Mouse (Mus musculus) limb, embryonic 13.5 days (tissue): ENCODE results near the gene Eif3m. TPM values are rescaled to one million over a fixed set of nuclear protein-coding genes. Genes with fewer than 3 reads are reported as not detected.

Experiments used
- ATAC-seq: fragments of 200-750 bp; cut with Nextera tagmentation; 2 replicates; pipeline ENCODE4 v1.8.0; 2017; ENCODE audit warnings: low read depth, moderate number of reproducible peaks, moderate TSS enrichment; ENCODE audit not compliant: low FRiP score
- H3K27ac ChIP-seq: fragments of 300-500 bp; sonication (generic); 2 replicates; pipeline ENCODE4 v1.5.1; 2015; ENCODE audit warnings: inconsistent platforms, mild to moderate bottlenecking, moderate library complexity
- H3K27me3 ChIP-seq: fragments of 300-500 bp; sonication (generic); 2 replicates; pipeline ENCODE4 v1.6.1; 2015; ENCODE audit warnings: mild to moderate bottlenecking, inconsistent platforms
- H3K36me3 ChIP-seq: fragments of 300-500 bp; sonication (generic); 2 replicates; pipeline ENCODE4 v1.6.1; 2015; ENCODE audit warnings: inconsistent platforms, mild to moderate bottlenecking, moderate library complexity
- H3K4me1 ChIP-seq: fragments of 300-500 bp; sonication (generic); 2 replicates; pipeline ENCODE4 v1.6.1; 2015; ENCODE audit warnings: inconsistent platforms
- H3K4me2 ChIP-seq: fragments of 300-500 bp; sonication (generic); replicated peaks from 2 replicates; pipeline ENCODE4 v1.6.1; 2015; ENCODE audit warnings: inconsistent platforms, mild to moderate bottlenecking, moderate library complexity
- H3K4me3 ChIP-seq: fragments of 300-500 bp; sonication (generic); 2 replicates; pipeline ENCODE4 v1.5.1; 2015; ENCODE audit warnings: moderate library complexity, mild to moderate bottlenecking, inconsistent platforms
- H3K9ac ChIP-seq: fragments of 300-500 bp; sonication (generic); 2 replicates; pipeline ENCODE4 v1.6.1; 2015; ENCODE audit warnings: mild to moderate bottlenecking, inconsistent platforms
- H3K9me3 ChIP-seq: fragments of 300-500 bp; sonication (generic); 2 replicates; pipeline ENCODE4 v1.6.1; 2016; ENCODE audit warnings: inconsistent platforms
- WGBS: fragments of 180-500 bp; shearing (Covaris S2); methylation state at CpG from one replicate; pipeline ENCODE4 v1.1.7; 2015; 5-methylcytosine and 5-hydroxymethylcytosine counted together
- polyA plus RNA-seq: library from polyadenylated mRNA; unstranded; fragments of >200 nt; fragmentation: Nextera tagmentation; extraction: Ambion mirVana; gene quantifications from 2 replicates; pipeline ENCODE4 v1.2.1, GENCODE M21; 2015

The Eif3m gene
- polyA plus RNA-seq, 1 experiment from 2014 or later: 279 TPM

DNA sequence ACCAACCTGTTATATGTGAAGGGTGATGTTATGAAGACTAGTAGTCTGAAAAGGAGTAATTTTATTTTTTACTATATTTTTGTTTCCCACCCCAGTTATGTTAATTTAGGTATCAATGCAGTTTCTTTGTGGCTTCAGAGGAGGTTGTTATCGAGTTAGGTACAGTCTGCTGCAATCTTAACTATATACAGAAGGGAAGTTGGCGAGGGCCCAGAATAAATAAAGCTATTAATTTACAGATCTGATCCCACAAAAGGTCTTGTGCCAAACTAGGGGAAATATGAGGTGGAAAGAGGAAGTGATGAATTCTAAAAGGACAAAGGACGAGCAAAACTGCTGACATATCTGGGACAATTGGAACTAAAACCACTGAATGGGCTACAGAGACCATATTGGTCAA, 20.7 kb downstream of the Eif3m start:
- H3K36me3 ChIP-seq: peaks cover 15% of the 10 kb centered on the region
- no peak overlapping the region for H3K27ac ChIP-seq
- H3K9me3 ChIP-seq: no peaks in the 10 kb centered on the region
- H3K9ac ChIP-seq: no peak overlapping the region
- no peak overlapping the region for H3K4me3 ChIP-seq
- no peak overlapping the region for H3K4me2 ChIP-seq
- 77% methylated on average over 3 of the region's 3 CpGs for WGBS
- H3K4me1 ChIP-seq: no peaks in the 10 kb centered on the region
- ATAC-seq: no peak
- H3K27me3 ChIP-seq: no peaks in the 10 kb centered on the region

DNA sequence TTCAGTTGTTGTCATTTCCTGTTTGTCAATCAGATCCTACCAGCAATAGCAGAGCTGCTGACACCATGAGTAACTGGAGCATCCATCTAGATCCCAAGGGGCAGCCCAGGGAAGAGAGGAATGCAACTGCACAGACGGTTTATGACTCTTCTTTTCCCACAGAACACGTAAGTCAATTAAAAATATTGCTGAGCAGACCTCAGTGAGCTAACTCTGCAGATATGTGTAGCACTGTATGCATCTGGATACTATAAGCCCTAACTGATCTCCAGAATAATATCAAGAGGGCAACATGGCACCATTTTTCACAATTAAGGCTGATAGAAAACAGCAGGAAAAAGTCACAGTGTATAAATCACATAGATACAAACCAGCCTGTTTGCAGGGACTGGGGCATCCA, 22.4 kb downstream of the Eif3m start:
- Histone ChIP-seq H3K36me3 (peaks cover 15% of the 10 kb centered on the region), H3K4me1 (no peaks in the 10 kb centered on the region), H3K27ac (no peak overlapping the region), H3K4me3 (no peak overlapping the region), H3K4me2 (no peak overlapping the region), H3K27me3 (no peaks in the 10 kb centered on the region), H3K9ac (no peak overlapping the region), H3K9me3 (no peaks in the 10 kb centered on the region)
- ATAC-seq: no peak
- WGBS: 39% methylated on average over 2 of the region's 2 CpGs

GRCm38 (mm10) chr2:104988974-104989373, 27.9 kb downstream of the Eif3m start:
- no peak overlapping the region for H3K9ac ChIP-seq
- no peak overlapping the region for H3K27ac ChIP-seq
- no peaks in the 10 kb centered on the region for H3K9me3 ChIP-seq
- 76% methylated on average over 1 of the region's 1 CpGs for WGBS
- no peak overlapping the region for H3K4me3 ChIP-seq
- H3K4me2 ChIP-seq: no peak overlapping the region
- H3K27me3 ChIP-seq: no peaks in the 10 kb centered on the region
- no peak for ATAC-seq
- no peaks in the 10 kb centered on the region for H3K36me3 ChIP-seq
- H3K4me1 ChIP-seq: no peaks in the 10 kb centered on the region

DNA sequence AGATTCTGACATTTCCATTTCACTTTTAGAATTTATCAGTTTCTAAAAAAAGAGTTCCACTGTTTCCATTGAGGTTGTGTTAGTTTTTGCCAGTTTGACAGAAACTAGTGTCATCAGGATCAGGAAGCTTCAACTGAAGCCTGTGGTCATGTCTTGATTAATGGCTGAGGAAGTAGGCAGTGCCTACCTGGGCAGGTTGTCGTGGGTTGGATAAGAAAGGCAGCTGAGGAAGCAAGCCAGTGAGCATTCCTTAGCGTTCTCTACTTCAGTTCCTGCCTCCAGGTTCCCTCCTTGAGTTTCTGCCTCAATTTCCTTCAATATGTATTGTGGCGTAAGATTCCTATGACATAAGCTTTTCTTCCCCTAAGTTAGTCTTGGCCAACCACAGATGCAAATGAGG, 31.1 kb downstream of the Eif3m start:
- H3K9me3 ChIP-seq: no peaks in the 10 kb centered on the region
- 61% methylated on average over 3 of the region's 3 CpGs for WGBS

GRCm38 (mm10) chr2:104981712-104982111, 35.2 kb downstream of the Eif3m start:
- Histone ChIP-seq H3K4me2 (no peak overlapping the region), H3K36me3 (no peaks in the 10 kb centered on the region), H3K4me3 (no peak overlapping the region), H3K27ac (no peak overlapping the region), H3K27me3 (no peaks in the 10 kb centered on the region), H3K4me1 (no peaks in the 10 kb centered on the region), H3K9ac (no peak overlapping the region), H3K9me3 (no peaks in the 10 kb centered on the region)
- 19% methylated on average over 2 of the region's 2 CpGs for WGBS
- no peak for ATAC-seq

More for the DNA sequence above, 31.1 kb downstream of the Eif3m start:
- Histone ChIP-seq H3K27me3 (no peaks in the 10 kb centered on the region), H3K27ac (no peak overlapping the region), H3K4me1 (no peaks in the 10 kb centered on the region), H3K36me3 (no peaks in the 10 kb centered on the region), H3K4me2 (no peak overlapping the region), H3K4me3 (no peak overlapping the region), H3K9ac (no peak overlapping the region)
- no peak for ATAC-seq

GRCm38 (mm10) chr2:104964492-104964891, 52.4 kb downstream of the Eif3m start:
- no peaks in the 10 kb centered on the region for H3K27me3 ChIP-seq
- no peaks in the 10 kb centered on the region for H3K4me1 ChIP-seq
- H3K27ac ChIP-seq: no peak overlapping the region
- H3K9ac ChIP-seq: no peak overlapping the region
- WGBS: 2% methylated on average over 1 of the region's 1 CpGs
- no peak overlapping the region for H3K4me2 ChIP-seq
- no peak overlapping the region for H3K4me3 ChIP-seq
- ATAC-seq: no peak
- H3K9me3 ChIP-seq: no peaks in the 10 kb centered on the region
- H3K36me3 ChIP-seq: no peaks in the 10 kb centered on the region

Other genes with a start within 250 kb of the Eif3m start
- 11.6 and 12.0 TPM in 2 replicates for gene Qser1, start 200.3 kb downstream of the Eif3m start, polyA plus RNA-seq
- 1.5 and 1.7 TPM in 2 replicates for gene Prrg4, start 167.2 kb downstream of the Eif3m start, polyA plus RNA-seq
- 8.1 and 10.9 TPM in 2 replicates for gene Ccdc73, start 149.3 kb downstream of the Eif3m start, polyA plus RNA-seq
- not detected in 2 replicates for gene Gm11060, start 74.9 kb upstream of the Eif3m start, polyA plus RNA-seq
- 0.64 TPM in 2 replicates for gene Wt1, start 109.4 kb upstream of the Eif3m start, polyA plus RNA-seq
- 0.45 and 0.68 TPM in 2 replicates for gene Them7, start 207.2 kb upstream of the Eif3m start, polyA plus RNA-seq